15 mouse cellular contexts compared by ENCODE assay signal in genomic region chr9:102351221-102351620, GRCm38 (mm10). TPM values are rescaled to one million over a fixed set of nuclear protein-coding genes. Genes with fewer than 3 reads are reported as not detected.
A peak's percentile ranks its signal among the peaks of the same experiment; 100 is the strongest.
DNase-seq lines count a peak whose midpoint lies in the region; ATAC-seq and TF ChIP-seq lines count a peak whose summit lies in the region.
"Had no signal": no experiment of that assay in that cellular context is flagged by ENCODE, and none has a peak within 500 bp of the region (broad histone marks: within the 10 kb centered on the region; RNA-seq: fewer than 3 reads in every experiment).

No protein-coding gene starts in this region.

- no peaks in the 10 kb centered on the region for H3K9me3 ChIP-seq in forebrain, embryonic 11.5 days (ENCODE audit: control insufficient read depth, low read length)
- H3K9me3 ChIP-seq in hindbrain, embryonic 14.5 days (ENCODE audit: control insufficient read depth, low read length), result no peaks in the 10 kb centered on the region
- H3K9me3 ChIP-seq in midbrain, embryonic 16.5 days (replicated peaks; ENCODE audit: control insufficient read depth, low read length, poor library complexity, severe bottlenecking), result no peaks in the 10 kb centered on the region
- H3K9me3 ChIP-seq: limb, embryonic 13.5 days had no signal

- peak in 1 of 2 experiments; percentile 26 for DNase-seq in cerebellum, adult 2 months
- peak; percentile 35 for DNase-seq in forebrain, embryonic 11.5 days (ENCODE audit: low spot score)
- DNase-seq in hindbrain, embryonic 14.5 days (ENCODE audit: low spot score), result no peak
- no peak for DNase-seq in spleen, postnatal 10 days (ENCODE audit: low spot score in 2 of 2)
- no peak for DNase-seq in gastrocnemius, postnatal 25 days
- DNase-seq: adrenal gland, postnatal 10 days; kidney, postnatal 25 days; lung, adult 18-20 months had no signal

- peak overlapping the region; percentile 16 for H3K4me3 ChIP-seq in cerebellum, adult 2 months (replicated peaks; ENCODE audit: insufficient read depth, low read depth, low read length)
- no peak overlapping the region for H3K4me3 ChIP-seq in forebrain, embryonic 11.5 days (ENCODE audit: low read depth, low read length)
- peak overlapping the region; percentile 76 for H3K4me3 ChIP-seq in hindbrain, embryonic 14.5 days (replicated peaks; ENCODE audit: low read length)
- peak overlapping the region; percentile 82 for H3K4me3 ChIP-seq in midbrain, embryonic 16.5 days (ENCODE audit: low read depth, low read length)

- no peak for TF ChIP-seq CTCF in cerebellum, adult 2 months (IDR thresholded peaks at IDR 0.05; ENCODE audit: borderline replicate concordance, insufficient read depth, low read depth, low read length)

- no peaks in the 10 kb centered on the region for H3K36me3 ChIP-seq in forebrain, embryonic 11.5 days (ENCODE audit: control insufficient read depth, insufficient read depth, low read length)
- no peaks in the 10 kb centered on the region for H3K36me3 ChIP-seq in hindbrain, embryonic 14.5 days (replicated peaks; ENCODE audit: control insufficient read depth, insufficient read depth)
- H3K36me3 ChIP-seq in midbrain, embryonic 16.5 days (ENCODE audit: control insufficient read depth, insufficient read depth, low read length), result no peaks in the 10 kb centered on the region
- H3K36me3 ChIP-seq: limb, embryonic 13.5 days had no signal

- no peak overlapping the region for H3K27ac ChIP-seq in cerebellum, adult 2 months (ENCODE audit: insufficient read depth, low read length)
- no peak overlapping the region for H3K27ac ChIP-seq in forebrain, embryonic 11.5 days (ENCODE audit: low read depth, low read length)
- H3K27ac ChIP-seq in hindbrain, embryonic 14.5 days, result peak overlapping the region; percentile 78
- H3K27ac ChIP-seq in midbrain, embryonic 16.5 days (ENCODE audit: low read length), result peak overlapping the region; percentile 91
- H3K27ac ChIP-seq: limb, embryonic 13.5 days had no signal

- peaks cover 13% of the 10 kb centered on the region; the same call in 1 of the 2 replicates for H3K4me1 ChIP-seq in cerebellum, adult 2 months (ENCODE audit: control insufficient read depth, insufficient read depth, low read length)
- peaks cover 11% of the 10 kb centered on the region for H3K4me1 ChIP-seq in forebrain, embryonic 11.5 days (replicated peaks; ENCODE audit: control insufficient read depth, insufficient read depth, low read length)
- H3K4me1 ChIP-seq in hindbrain, embryonic 14.5 days (replicated peaks; ENCODE audit: control insufficient read depth, insufficient read depth, low read length), result peaks cover 19% of the 10 kb centered on the region; the same call in 1 of the 2 replicates
- H3K4me1 ChIP-seq in midbrain, embryonic 16.5 days (ENCODE audit: control insufficient read depth, insufficient read depth, low read length), result peaks cover 26% of the 10 kb centered on the region

- H3K9ac ChIP-seq in forebrain, embryonic 11.5 days (ENCODE audit: low read length), result no peak overlapping the region
- H3K9ac ChIP-seq in hindbrain, embryonic 14.5 days, result peak overlapping the region; percentile 81
- peak overlapping the region; percentile 89 for H3K9ac ChIP-seq in midbrain, embryonic 16.5 days (ENCODE audit: low read depth, low read length)
- H3K9ac ChIP-seq: limb, embryonic 13.5 days had no signal

- no peaks in the 10 kb centered on the region for H3K27me3 ChIP-seq in cerebellum, adult 2 months (ENCODE audit: control insufficient read depth, insufficient read depth, low read length)
- H3K27me3 ChIP-seq in forebrain, embryonic 11.5 days (ENCODE audit: control insufficient read depth, insufficient read depth, low read length), result peaks cover 23% of the 10 kb centered on the region; the same call in 1 of the 2 replicates
- H3K27me3 ChIP-seq in hindbrain, embryonic 14.5 days (ENCODE audit: control insufficient read depth, insufficient read depth, low read length), result peaks cover 6% of the 10 kb centered on the region; the same call in 1 of the 2 replicates
- no peaks in the 10 kb centered on the region for H3K27me3 ChIP-seq in midbrain, embryonic 16.5 days (ENCODE audit: control insufficient read depth, insufficient read depth, low read depth, low read length)

- no peak for ATAC-seq in cerebellum, adult (ENCODE audit: insufficient number of reproducible peaks, low FRiP score, low TSS enrichment)
- ATAC-seq in forebrain, embryonic 11.5 days (replicated peaks; ENCODE audit: low FRiP score), result no peak
- ATAC-seq in hindbrain, embryonic 14.5 days (ENCODE audit: low FRiP score), result no peak
- no peak for ATAC-seq in midbrain, embryonic 16.5 days
- ATAC-seq in CD4-positive, CD25-positive, alpha-beta regulatory T cell, adult 4 months, result no peak
- ATAC-seq: intestine, postnatal 0 days had no signal

- no peak for TF ChIP-seq POLR2A in cerebellum, adult 2 months (IDR thresholded peaks at IDR 0.05; ENCODE audit: borderline replicate concordance, insufficient read depth, low read length)

- H3K4me2 ChIP-seq in forebrain, embryonic 11.5 days (ENCODE audit: low read depth, low read length, severe bottlenecking), result no peak overlapping the region
- peak overlapping the region; percentile 80 for H3K4me2 ChIP-seq in hindbrain, embryonic 14.5 days (replicated peaks)
- peak overlapping the region; percentile 85 for H3K4me2 ChIP-seq in midbrain, embryonic 16.5 days (ENCODE audit: low read length)

- 41% methylated on average over 5 of the region's 5 CpGs for WGBS in cerebellum, adult 2 months
- WGBS in forebrain, embryonic 11.5 days, result 68% methylated on average over 5 of the region's 5 CpGs
- WGBS in hindbrain, embryonic 14.5 days, result 27% methylated on average over 5 of the region's 5 CpGs
- 51% methylated on average over 5 of the region's 5 CpGs for WGBS in midbrain, embryonic 16.5 days

RNA-seq across cellular contexts. Expression of gene Ephb1, which starts 3.3 kb away (rescaled TPM):
- polyA plus RNA-seq in cerebellum, adult 2 months (2012; rRNA removed), result 37.5 and 48.1 TPM in 2 replicates
- polyA plus RNA-seq in forebrain, embryonic 11.5 days (2014; fragmentation: Nextera tagmentation; extraction: Ambion mirVana), result 19.8 and 19.9 TPM in 2 replicates
- polyA plus RNA-seq in hindbrain, embryonic 14.5 days (2014; fragmentation: Nextera tagmentation; extraction: Ambion mirVana), result 52.2 TPM in 2 replicates
- polyA plus RNA-seq in midbrain, embryonic 16.5 days (2015; fragmentation: Nextera tagmentation; extraction: Ambion mirVana), result 68.5 and 80.1 TPM in 2 replicates
- polyA plus RNA-seq in CD4-positive, CD25-positive, alpha-beta regulatory T cell, adult 4 months (2017; shearing (Covaris generic)), result not detected
- 1 to 10 TPM in 1 of 2 experiments, under 1 TPM in 1; 0.87 to 1.3 TPM for total RNA-seq in gastrocnemius, postnatal 25 days (2021)
- total RNA-seq: megakaryocyte, adult 5-6 weeks; neutrophil, adult 5-6 weeks had no signal

Comparison
In these comparisons a context has a peak if more than half of its experiments do, and no peak if none do; other contexts are left out.
1. H3K27ac ChIP-seq: peak in hindbrain, embryonic 14.5 days (single experiment) and midbrain, embryonic 16.5 days (single experiment); none in cerebellum, adult 2 months (single experiment) and forebrain, embryonic 11.5 days (single experiment).
2. RNA of gene Ephb1, which starts 3.3 kb away (polyA plus RNA-seq): 68.5 to 80.1 TPM in midbrain, embryonic 16.5 days, 52.2 TPM in hindbrain, embryonic 14.5 days, 37.5 to 48.1 TPM in cerebellum, adult 2 months and 19.8 to 19.9 TPM in forebrain, embryonic 11.5 days; not detected in CD4-positive, CD25-positive, alpha-beta regulatory T cell, adult 4 months; every median in the first group is over 10 times any median in the second.